16 mouse cellular contexts compared by ENCODE assay signal in the genomic region with DNA sequence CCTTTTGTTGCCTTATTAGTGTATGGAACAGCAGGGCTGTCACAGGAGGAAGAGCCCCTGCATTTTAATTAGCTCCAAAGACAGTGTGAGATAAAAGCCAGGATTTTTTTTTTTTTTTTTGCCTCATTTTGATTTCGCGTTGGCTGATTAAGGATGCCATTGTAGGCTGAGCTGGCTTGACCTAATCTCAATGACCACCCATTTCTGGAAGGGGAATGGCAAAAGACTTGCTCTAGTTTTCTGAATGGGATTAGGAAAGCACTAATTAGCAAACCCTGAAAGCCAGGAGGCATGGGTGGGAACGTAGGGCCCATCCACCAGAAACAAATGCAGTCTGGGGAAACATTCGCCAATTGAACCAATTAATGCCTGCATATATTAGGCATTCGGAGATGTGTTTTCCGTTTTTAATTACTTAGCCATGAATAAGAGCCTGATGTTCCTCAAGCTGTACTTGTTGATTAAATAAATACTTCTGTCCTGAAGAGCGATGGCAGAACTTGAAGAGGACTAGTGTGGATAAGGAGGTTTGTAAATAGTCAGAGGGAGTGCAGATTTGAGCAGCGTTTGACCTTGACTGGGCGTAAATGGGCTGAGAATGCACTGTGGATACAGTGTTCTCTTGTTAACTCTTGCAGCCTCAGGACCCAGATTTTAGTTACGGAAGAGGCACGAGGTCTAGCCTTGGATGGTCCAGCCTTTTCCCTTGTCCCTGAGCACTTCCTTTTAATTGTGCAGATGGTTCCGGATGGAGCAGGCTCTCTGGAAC.
A peak's percentile ranks its signal among the peaks of the same experiment; 100 is the strongest.
DNase-seq lines count a peak whose midpoint lies in the region; ATAC-seq lines count a peak whose summit lies in the region.
"Had no signal": no experiment of that assay in that cellular context is flagged by ENCODE, and none has a peak within 500 bp of the region (broad histone marks: within the 10 kb centered on the region; RNA-seq: fewer than 3 reads in every experiment).

No protein-coding gene starts in this region.

- H3K4me1 ChIP-seq in embryonic facial prominence, embryonic 14.5 days (ENCODE audit: control insufficient read depth, insufficient read depth, low read length) = peaks cover 10% of the 10 kb centered on the region
- peaks cover 22% of the 10 kb centered on the region for H3K4me1 ChIP-seq in hindbrain, embryonic 15.5 days (replicated peaks)
- peaks cover 54% of the 10 kb centered on the region for H3K4me1 ChIP-seq in neural tube, embryonic 13.5 days (replicated peaks)

- H3K4me2 ChIP-seq in embryonic facial prominence, embryonic 14.5 days (ENCODE audit: low read depth, low read length) = no peak overlapping the region
- peak overlapping the region; percentile 26 for H3K4me2 ChIP-seq in hindbrain, embryonic 15.5 days
- H3K4me2 ChIP-seq in neural tube, embryonic 13.5 days = peak overlapping the region; percentile 13

- no peak overlapping the region for H3K27ac ChIP-seq in embryonic facial prominence, embryonic 14.5 days (replicated peaks; ENCODE audit: low read depth, low read length)
- peak overlapping the region; percentile 36 for H3K27ac ChIP-seq in hindbrain, embryonic 15.5 days (replicated peaks)
- peak overlapping the region; percentile 42 for H3K27ac ChIP-seq in neural tube, embryonic 13.5 days (replicated peaks)
- H3K27ac ChIP-seq: heart, adult 2 months had no signal

- no peaks in the 10 kb centered on the region for H3K27me3 ChIP-seq in embryonic facial prominence, embryonic 14.5 days (replicated peaks; ENCODE audit: control insufficient read depth, insufficient read depth, low read length)
- no peaks in the 10 kb centered on the region for H3K27me3 ChIP-seq in hindbrain, embryonic 15.5 days
- H3K27me3 ChIP-seq in neural tube, embryonic 13.5 days = no peaks in the 10 kb centered on the region
- H3K27me3 ChIP-seq: CH12.LX had no signal

- no peaks in the 10 kb centered on the region for H3K36me3 ChIP-seq in embryonic facial prominence, embryonic 14.5 days (ENCODE audit: control insufficient read depth, insufficient read depth, low read length)
- no peaks in the 10 kb centered on the region for H3K36me3 ChIP-seq in hindbrain, embryonic 15.5 days
- no peaks in the 10 kb centered on the region for H3K36me3 ChIP-seq in neural tube, embryonic 13.5 days

- no peaks in the 10 kb centered on the region for H3K9me3 ChIP-seq in embryonic facial prominence, embryonic 14.5 days (ENCODE audit: control insufficient read depth, low read length)
- H3K9me3 ChIP-seq in hindbrain, embryonic 15.5 days = no peaks in the 10 kb centered on the region
- H3K9me3 ChIP-seq in neural tube, embryonic 13.5 days = no peaks in the 10 kb centered on the region

- peak; percentile 45; the same call in 1 of the 2 replicates for ATAC-seq in embryonic facial prominence, embryonic 14.5 days (ENCODE audit: low read depth)
- ATAC-seq in hindbrain, embryonic 15.5 days (ENCODE audit: low FRiP score, low read depth) = peak; percentile 73
- ATAC-seq in neural tube, embryonic 13.5 days (ENCODE audit: low read depth) = peak; percentile 86
- no peak for ATAC-seq in monocyte, adult 5-6 weeks (replicated peaks; ENCODE audit: insufficient number of reproducible peaks, low FRiP score, low TSS enrichment, poor library complexity, severe bottlenecking)
- ATAC-seq: intestine, embryonic 16.5 days had no signal

- peak; percentile 13 to 35 for DNase-seq in left cerebral cortex, adult 9 months (ENCODE audit: low spot score in 2 of 2)
- no peak for DNase-seq in left cerebral cortex, adult 18-20 months (ENCODE audit: low spot score in 2 of 2)
- DNase-seq in embryonic facial prominence, embryonic 14.5 days (ENCODE audit: low spot score) = peak; percentile 42
- DNase-seq in cerebellum, adult 11 months = no peak
- no peak for DNase-seq in right cerebral cortex, postnatal 25 days
- DNase-seq: adrenal gland, adult 2 months; cerebellum, adult 11-12 months; heart, adult 2 months; lung, adult 18-20 months; spleen, adult 18-20 months; thymus, postnatal 4 days had no signal

- H3K9ac ChIP-seq in embryonic facial prominence, embryonic 14.5 days (ENCODE audit: low read depth, low read length) = no peak overlapping the region
- no peak overlapping the region for H3K9ac ChIP-seq in hindbrain, embryonic 15.5 days
- no peak overlapping the region for H3K9ac ChIP-seq in neural tube, embryonic 13.5 days

- H3K4me3 ChIP-seq in embryonic facial prominence, embryonic 14.5 days (ENCODE audit: low read depth, low read length) = no peak overlapping the region
- H3K4me3 ChIP-seq in hindbrain, embryonic 15.5 days = no peak overlapping the region
- H3K4me3 ChIP-seq in neural tube, embryonic 13.5 days = no peak overlapping the region
- H3K4me3 ChIP-seq: heart, adult 2 months had no signal

- WGBS in embryonic facial prominence, embryonic 14.5 days = 56% methylated on average over 12 of the region's 12 CpGs
- WGBS in hindbrain, embryonic 15.5 days = 30% methylated on average over 12 of the region's 12 CpGs
- 30% methylated on average over 12 of the region's 12 CpGs for WGBS in neural tube, embryonic 13.5 days

Comparison
In these comparisons a context has a peak if more than half of its experiments do, and no peak if none do; other contexts are left out.
1. DNase-seq: peak in left cerebral cortex, adult 9 months (2 of 2) and embryonic facial prominence, embryonic 14.5 days (single experiment); none in left cerebral cortex, adult 18-20 months (0 of 2), cerebellum, adult 11 months (single experiment) and right cerebral cortex, postnatal 25 days (single experiment).